Mouse (Mus musculus): ENCODE measurements around the gene Rabepk. TPM values are rescaled to one million over a fixed set of nuclear protein-coding genes. Genes with fewer than 3 reads are reported as not detected.

Gene Rabepk
- polyA plus RNA-seq (2014; fragmentation: Illumina TruSeq; extraction: RNeasy Lipid Tissue Mini Kit (QIAGEN cat#74804); ENCODE audit: low read depth, low replicate concordance), result 53.7 TPM

GRCm38 (mm10) chr2:34799357-34800256 is at the start of gene Rabepk:
Gene Rabepk (minus strand): TSS chr2:34799912.

GRCm38 (mm10) chr2:34832766-34833457 is 33.2 kb upstream of the Rabepk start, which contains the start of gene Gm34653:
Gene Gm34653 (plus strand): TSS chr2:34833007.

GRCm38 (mm10) chr2:34825827-34826459 is 26.2 kb upstream of the Rabepk start, which contains the start of gene Fbxw2:
Gene Fbxw2 (minus strand): TSS chr2:34826311.

GRCm38 (mm10) chr2:34771368-34772226 is 28.1 kb downstream of the Rabepk start, which contains the start of gene Hspa5:
Gene Hspa5 (plus strand): TSS chr2:34771970.

GRCm38 (mm10) chr2:34754551-34755358 is 45.0 kb downstream of the Rabepk start, which contains the start of gene Gapvd1:
Gene Gapvd1 (minus strand): TSS chr2:34755232.

Other genes with a start within 250 kb of the Rabepk start
- 48.2 TPM for gene Gapvd1, start 44.7 kb downstream of the Rabepk start, polyA plus RNA-seq (2014; fragmentation: Illumina TruSeq; extraction: RNeasy Lipid Tissue Mini Kit (QIAGEN cat#74804); ENCODE audit: low read depth, low replicate concordance)
- 939 TPM for gene Hspa5, start 27.9 kb downstream of the Rabepk start, polyA plus RNA-seq (2014; fragmentation: Illumina TruSeq; extraction: RNeasy Lipid Tissue Mini Kit (QIAGEN cat#74804); ENCODE audit: low read depth, low replicate concordance)
- gene Fbxw2, start 26.4 kb upstream of the Rabepk start, polyA plus RNA-seq (2014; fragmentation: Illumina TruSeq; extraction: RNeasy Lipid Tissue Mini Kit (QIAGEN cat#74804); ENCODE audit: low read depth, low replicate concordance), result 28.6 TPM
- gene Gm34653, start 33.1 kb upstream of the Rabepk start, polyA plus RNA-seq (2014; fragmentation: Illumina TruSeq; extraction: RNeasy Lipid Tissue Mini Kit (QIAGEN cat#74804); ENCODE audit: low read depth, low replicate concordance), result 0.17 TPM
- 0.41 TPM for gene Cutal, start 74.5 kb upstream of the Rabepk start, polyA plus RNA-seq (2014; fragmentation: Illumina TruSeq; extraction: RNeasy Lipid Tissue Mini Kit (QIAGEN cat#74804); ENCODE audit: low read depth, low replicate concordance)
- 14.2 TPM for gene Psmd5, start 75.1 kb upstream of the Rabepk start, polyA plus RNA-seq (2014; fragmentation: Illumina TruSeq; extraction: RNeasy Lipid Tissue Mini Kit (QIAGEN cat#74804); ENCODE audit: low read depth, low replicate concordance)
- not detected for gene Phf19, start 114.1 kb upstream of the Rabepk start, polyA plus RNA-seq (2014; fragmentation: Illumina TruSeq; extraction: RNeasy Lipid Tissue Mini Kit (QIAGEN cat#74804); ENCODE audit: low read depth, low replicate concordance)
- gene Traf1, start 161.9 kb upstream of the Rabepk start, polyA plus RNA-seq (2014; fragmentation: Illumina TruSeq; extraction: RNeasy Lipid Tissue Mini Kit (QIAGEN cat#74804); ENCODE audit: low read depth, low replicate concordance), result 0.73 TPM